Mouse (Mus musculus): Measurements from ENCODE around the gene Gli2.

GRCm38 (mm10) chr1:118788813-118789212 lies 264.6 kb downstream of the Gli2 start:
- TF ChIP-seq POLR2A (IDR thresholded peaks at IDR 0.05; ENCODE audit: borderline replicate concordance, low read depth, low read length) (no peak), CTCF (IDR thresholded peaks at IDR 0.05; ENCODE audit: low read depth, low read length) (no peak)
